Mouse (Mus musculus) MEL (cell line): ENCODE data around the gene Hmgb1.

Source experiments
- CHD2 ChIP-seq: IDR thresholded peaks from 2 replicates; pipeline ENCODE4 v1.6.1; 2011; ENCODE audit warnings: low read length, improper control_type of control experiment
- CTCF ChIP-seq, 3 experiments: IDR thresholded peaks in 2 of 3; conservative IDR thresholded peaks in 1 of 3; 2 replicates each; pipeline ENCODE4 v1.5.1; 2011 to 2012; ENCODE audit warnings: low read length in 3 of 3, low read depth in 2 of 3, mild to moderate bottlenecking in 2 of 3, improper control_type of control experiment in 1 of 3, inconsistent platforms in 1 of 3, mixed read lengths in 1 of 3, moderate library complexity in 1 of 3; ENCODE audit not compliant: control insufficient read depth in 1 of 3, insufficient read depth in 1 of 3, poor library complexity in 1 of 3, severe bottlenecking in 1 of 3
- E2F4 ChIP-seq: IDR thresholded peaks from 2 replicates; pipeline ENCODE4 v1.6.1; 2011; ENCODE audit warnings: low read depth, low read length, improper control_type of control experiment, borderline replicate concordance
- ELF1 ChIP-seq: IDR thresholded peaks from 2 replicates; pipeline ENCODE4 v1.6.1; 2014; ENCODE audit warnings: low read depth, mild to moderate bottlenecking, inconsistent platforms, low read length, improper control_type of control experiment, moderate library complexity
- EP300 ChIP-seq, 2 experiments: IDR thresholded peaks; 2 replicates each; pipeline ENCODE4 v1.6.1; 2011; ENCODE audit warnings: improper control_type of control experiment in 2 of 2, low read length in 2 of 2, low read depth in 1 of 2, mild to moderate bottlenecking in 1 of 2
- MAX ChIP-seq: IDR thresholded peaks from 2 replicates; pipeline ENCODE4 v1.6.1; 2011; ENCODE audit warnings: low read length, improper control_type of control experiment
- MXI1 ChIP-seq: IDR thresholded peaks from 2 replicates; pipeline ENCODE4 v1.6.1; 2011; ENCODE audit warnings: mild to moderate bottlenecking, low read depth, low read length, improper control_type of control experiment
- NRF1 ChIP-seq: IDR thresholded peaks from 2 replicates; pipeline ENCODE4 v1.6.1; 2014; ENCODE audit warnings: low read depth, mild to moderate bottlenecking, inconsistent platforms, low read length, improper control_type of control experiment, moderate library complexity; ENCODE audit not compliant: poor library complexity, insufficient read depth, severe bottlenecking
- POLR2A ChIP-seq, 2 experiments: IDR thresholded peaks; 2 replicates each; pipeline ENCODE4 v1.6.1; 2011 to 2012; ENCODE audit warnings: low read length in 2 of 2, mild to moderate bottlenecking in 2 of 2, control low read depth in 1 of 2, improper control_type of control experiment in 1 of 2, low read depth in 1 of 2, moderate library complexity in 1 of 2; ENCODE audit not compliant: control insufficient read depth in 1 of 2, insufficient read depth in 1 of 2, poor library complexity in 1 of 2
- SMC3 ChIP-seq: IDR thresholded peaks from 2 replicates; pipeline ENCODE4 v1.6.1; 2011; ENCODE audit warnings: low read depth, low read length, improper control_type of control experiment
- TAL1 ChIP-seq: IDR thresholded peaks from 2 replicates; pipeline ENCODE4 v1.6.1; 2012; ENCODE audit warnings: mild to moderate bottlenecking, inconsistent platforms, low read length, moderate library complexity, mixed read lengths
- TCF12 ChIP-seq: IDR thresholded peaks from 2 replicates; pipeline ENCODE4 v1.6.1; 2014; ENCODE audit warnings: low read depth, mild to moderate bottlenecking, inconsistent platforms, low read length, improper control_type of control experiment, moderate library complexity
- UBTF ChIP-seq: IDR thresholded peaks from 2 replicates; pipeline ENCODE4 v1.6.1; 2012; ENCODE audit warnings: low read depth, mild to moderate bottlenecking, inconsistent platforms, low read length, improper control_type of control experiment, moderate library complexity, borderline replicate concordance; ENCODE audit not compliant: insufficient read depth
- ZNF384 ChIP-seq: IDR thresholded peaks from 2 replicates; pipeline ENCODE4 v1.6.1; 2012; ENCODE audit warnings: low read depth, mild to moderate bottlenecking, inconsistent platforms, low read length, improper control_type of control experiment

DNA sequence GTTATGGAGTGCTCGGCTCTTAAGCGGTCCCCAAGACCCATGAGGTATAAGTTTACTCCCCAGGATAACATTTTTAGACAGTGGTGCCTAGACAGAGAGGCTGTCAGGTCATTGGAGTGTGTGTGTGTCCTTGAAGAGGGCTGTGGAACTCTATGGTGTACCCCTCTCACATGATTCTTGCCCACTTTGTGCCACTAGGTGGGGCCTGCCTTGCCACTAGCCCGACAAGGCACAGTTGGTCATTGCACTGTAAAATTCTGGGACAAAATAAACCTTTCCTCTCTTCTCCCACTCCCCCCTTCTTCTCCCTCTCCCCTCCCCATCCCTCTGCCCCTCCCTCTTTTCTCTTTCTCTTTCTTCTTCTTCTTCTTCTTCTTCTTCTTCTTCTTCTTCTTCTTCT, 96.1 kb downstream of the Hmgb1 start:
- TF ChIP-seq UBTF (no peak), MAX (no peak), ZNF384 (no peak), SMC3 (peak; percentile 49), POLR2A (IDR thresholded peaks at IDR 0.05; ENCODE audit: control insufficient read depth in 1 of 2, insufficient read depth in 1 of 2, low read depth in 1 of 2, low read length in 2 of 2, poor library complexity in 1 of 2) (no peak), CHD2 (no peak), E2F4 (no peak), TCF12 (no peak), ELF1 (no peak), MXI1 (no peak), EP300 (IDR thresholded peaks at IDR 0.05; ENCODE audit: low read depth in 1 of 2, low read length in 2 of 2) (no peak), TAL1 (no peak), NRF1 (no peak), CTCF (IDR thresholded peaks at IDR 0.05 in 2 of 3, conservative IDR thresholded peaks at IDR 0.05 in 1 of 3; ENCODE audit: control insufficient read depth in 1 of 3, insufficient read depth in 1 of 3, low read depth in 2 of 3, low read length in 3 of 3, poor library complexity in 1 of 3, severe bottlenecking in 1 of 3) (peak; percentile 19 to 61 (median 49); a peak in 4 of 6 replicates)
